Mouse (Mus musculus) lung, embryonic 14.5 days (tissue): ENCODE data around the gene Cd27. TPM values are rescaled to one million over a fixed set of nuclear protein-coding genes. Genes with fewer than 3 reads are reported as not detected.
A peak's percentile ranks its signal among the peaks of the same experiment; 100 is the strongest.
"Not testable (repeated sequence)": the region's sequence is repeated elsewhere in the genome, so short reads cannot be mapped to it uniquely, and the experiment has no call there.

ENCODE experiments used
- ATAC-seq: fragments of 200-750 bp; cut with Nextera tagmentation; 2 replicates; pipeline ENCODE4 v1.8.0; 2017; ENCODE audit warnings: mild to moderate bottlenecking, moderate TSS enrichment, moderate library complexity; ENCODE audit not compliant: insufficient read depth
- DNase-seq: peaks from one replicate; pipeline ENCODE4 v3.0.0-alpha.2; 2015
- H3K27ac ChIP-seq: fragments of 300-500 bp; sonication (generic); 2 replicates; pipeline ENCODE4 v1.5.1; 2014; ENCODE audit warnings: low read depth, mild to moderate bottlenecking, moderate library complexity
- H3K27me3 ChIP-seq: fragments of 300-500 bp; sonication (generic); 2 replicates; pipeline ENCODE4 v1.6.1; 2014; ENCODE audit warnings: low read length, control low read depth; ENCODE audit not compliant: insufficient read depth
- H3K36me3 ChIP-seq: fragments of 300-500 bp; sonication (generic); 2 replicates; pipeline ENCODE4 v1.6.1; 2014; ENCODE audit warnings: control low read depth; ENCODE audit not compliant: insufficient read depth
- H3K4me1 ChIP-seq: fragments of 300-500 bp; sonication (generic); 2 replicates; pipeline ENCODE4 v1.6.1; 2014; ENCODE audit warnings: antibody characterized with exemption, control low read depth; ENCODE audit not compliant: insufficient read depth
- H3K4me2 ChIP-seq: fragments of 300-500 bp; sonication (generic); 2 replicates; pipeline ENCODE4 v1.6.1; 2014; ENCODE audit warnings: mild to moderate bottlenecking
- H3K4me3 ChIP-seq: fragments of 300-500 bp; sonication (generic); 2 replicates; pipeline ENCODE4 v1.5.1; 2014; ENCODE audit warnings: low read depth, low read length
- H3K9ac ChIP-seq: fragments of 300-500 bp; sonication (generic); 2 replicates; pipeline ENCODE4 v1.6.1; 2014
- H3K9me3 ChIP-seq: fragments of 300-500 bp; sonication (generic); 2 replicates; pipeline ENCODE4 v1.6.1; 2016; ENCODE audit warnings: low read depth, low read length, control low read depth
- CTCF ChIP-seq: IDR thresholded peaks from 2 replicates; pipeline ENCODE4 v1.5.1; 2016; ENCODE audit warnings: antibody characterized with exemption, low read depth
- WGBS: fragments of 180-500 bp; shearing (Covaris S2); extraction: QIAGEN DNeasy Blood & Tissue Kit; methylation state at CpG from one replicate; pipeline ENCODE4 v1.1.7; 2014; 5-methylcytosine and 5-hydroxymethylcytosine counted together
- polyA plus RNA-seq: library from polyadenylated mRNA; unstranded; fragments of >200 nt; fragmentation: Nextera tagmentation; extraction: Ambion mirVana; gene quantifications from 2 replicates; pipeline ENCODE4 v1.2.1, GENCODE M21; 2014

Gene Cd27
- polyA plus RNA-seq, 1 experiment from 2014 or later: 2.0 TPM

DNA sequence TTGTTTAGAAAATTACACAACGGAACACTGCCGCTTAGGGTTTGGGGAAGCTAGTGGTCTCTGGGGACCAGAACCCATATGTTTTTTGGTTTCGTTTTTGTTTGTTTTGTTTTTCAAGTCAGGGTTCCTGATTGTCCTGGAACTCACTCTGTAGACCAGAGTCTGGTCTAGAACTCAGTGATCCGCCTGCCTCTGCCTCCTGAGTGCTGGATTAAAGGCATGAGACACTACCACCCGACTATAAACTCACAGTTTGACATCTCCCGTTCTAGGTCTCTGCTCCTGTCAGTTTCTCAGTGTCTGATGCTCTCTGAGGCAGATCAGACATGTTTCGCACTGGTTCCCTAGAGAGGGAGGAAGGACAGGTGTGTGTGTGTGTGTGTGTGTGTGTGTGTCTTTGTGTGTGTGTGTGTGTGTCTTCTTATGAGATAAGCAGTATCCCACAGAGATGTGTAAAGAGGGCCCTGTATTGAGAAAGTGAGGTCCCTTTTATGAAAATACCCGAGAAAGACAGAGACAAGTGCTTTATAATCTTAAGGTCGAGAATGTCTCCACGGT, 35.5 kb upstream of the Cd27 start:
- no peak for DNase-seq
- no peak for ATAC-seq
- H3K27me3 ChIP-seq: no peaks in the 10 kb centered on the region
- no peak overlapping the region for H3K27ac ChIP-seq
- no peak overlapping the region for H3K9ac ChIP-seq
- H3K9me3 ChIP-seq: no peaks in the 10 kb centered on the region
- TF ChIP-seq CTCF: no peak
- H3K4me3 ChIP-seq: no peak overlapping the region
- 0 out of 2 replicates have a peak, but pooled peaks cover 2% of the 10 kb centered on the region for H3K4me1 ChIP-seq
- H3K36me3 ChIP-seq: no peaks in the 10 kb centered on the region
- 66% methylated on average over 10 of the region's 10 CpGs for WGBS
- H3K4me2 ChIP-seq: no peak overlapping the region

DNA sequence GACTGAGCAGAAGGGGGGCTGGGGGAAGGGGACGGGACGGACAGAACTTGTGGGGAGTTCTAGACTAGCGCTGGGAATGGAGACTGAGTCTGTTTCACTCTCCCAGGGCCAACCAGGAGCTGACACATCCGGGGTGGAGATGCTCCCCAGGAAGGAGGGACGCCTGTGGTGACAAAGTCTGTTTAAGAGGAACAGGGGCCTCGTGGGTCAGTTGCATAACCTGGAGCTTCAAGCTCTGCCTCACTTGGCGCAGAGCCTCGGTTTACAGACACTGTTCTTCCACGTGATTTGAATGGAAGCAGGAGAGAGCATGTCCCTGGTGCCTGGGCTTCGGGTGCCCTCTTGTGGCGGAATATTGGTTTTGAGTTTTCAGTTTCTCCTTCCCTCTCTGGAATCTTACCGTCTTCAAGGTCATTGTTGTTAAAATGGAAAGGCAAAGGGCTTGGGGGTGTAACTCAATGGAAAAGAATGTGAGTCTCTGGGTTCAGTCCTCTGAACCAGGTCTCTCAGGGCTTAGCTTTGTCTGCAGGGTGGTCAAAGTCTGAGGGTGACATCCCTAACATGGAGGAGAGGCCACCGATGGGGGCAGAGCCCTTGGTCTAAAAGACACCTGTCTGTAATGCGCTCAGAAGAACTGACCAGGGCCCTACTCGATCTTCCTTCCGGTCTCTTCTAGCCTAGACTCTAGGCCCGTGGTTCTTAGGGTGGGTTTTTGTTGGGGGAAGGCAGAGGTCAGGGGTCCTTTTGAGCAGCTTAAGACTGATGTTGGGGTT, 34.8 kb upstream of the Cd27 start:
- DNase-seq (peak; percentile 97), ATAC-seq (peak; percentile 92)
- Histone ChIP-seq H3K36me3 (no peaks in the 10 kb centered on the region), H3K27ac (no peak overlapping the region), H3K9ac (no peak overlapping the region), H3K27me3 (no peaks in the 10 kb centered on the region), H3K4me3 (no peak overlapping the region), H3K4me2 (peak overlapping the region; percentile 51), H3K4me1 (0 out of 2 replicates have a peak, but pooled peaks cover 2% of the 10 kb centered on the region), H3K9me3 (no peaks in the 10 kb centered on the region)
- TF ChIP-seq CTCF: peak; percentile 93
- WGBS: 15% methylated on average over 17 of the region's 17 CpGs

DNA sequence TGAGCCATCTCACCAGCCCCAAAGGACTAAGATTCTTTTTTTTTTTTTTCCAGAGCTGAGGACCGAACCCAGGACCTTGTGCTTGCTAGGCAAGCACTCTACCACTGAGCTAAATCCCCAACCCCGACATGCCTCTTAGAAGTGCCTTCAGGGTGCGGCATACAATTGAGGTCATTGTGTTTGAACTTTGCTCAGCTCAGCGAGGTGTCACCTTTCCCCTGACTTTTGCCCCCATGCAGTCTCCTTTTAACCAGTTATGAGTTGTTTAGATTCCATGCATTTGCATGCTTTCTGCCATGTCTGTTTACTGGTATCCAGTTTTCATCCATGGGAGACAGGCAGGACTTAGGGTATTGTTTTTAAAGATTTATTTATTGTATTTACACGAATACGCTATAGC, 32.0 kb upstream of the Cd27 start:
- no peak for ATAC-seq
- no peak for TF ChIP-seq CTCF
- no peaks in the 10 kb centered on the region for H3K9me3 ChIP-seq
- 0 out of 2 replicates have a peak, but pooled peaks cover 2% of the 10 kb centered on the region for H3K4me1 ChIP-seq
- no peaks in the 10 kb centered on the region for H3K27me3 ChIP-seq
- no peak for DNase-seq
- H3K4me2 ChIP-seq: no peak overlapping the region
- no peak overlapping the region for H3K9ac ChIP-seq
- no peak overlapping the region for H3K4me3 ChIP-seq
- WGBS: 46% methylated on average over 6 of the region's 6 CpGs
- H3K27ac ChIP-seq: no peak overlapping the region
- H3K36me3 ChIP-seq: no peaks in the 10 kb centered on the region

DNA sequence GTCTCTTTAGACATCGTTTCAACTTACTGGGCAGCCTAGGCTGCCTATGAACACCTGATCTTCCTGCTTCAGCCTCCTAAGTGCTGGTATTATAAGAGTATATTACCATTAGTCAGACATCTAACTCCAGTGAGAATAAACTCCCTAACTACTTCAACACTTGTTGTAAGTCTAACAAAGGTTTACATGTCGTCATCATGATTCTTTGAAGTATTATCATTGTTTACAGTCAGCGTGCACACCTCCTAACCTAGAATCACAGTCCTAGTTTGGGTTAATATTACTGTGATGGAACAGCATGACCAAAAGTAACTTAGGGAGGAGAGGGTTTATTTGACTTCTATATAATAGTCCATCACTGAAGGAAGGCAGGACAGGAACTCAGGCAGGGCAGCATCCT, 30.7 kb upstream of the Cd27 start:
- DNase-seq (no peak), ATAC-seq (no peak)
- Histone ChIP-seq H3K4me3 (no peak overlapping the region), H3K27ac (no peak overlapping the region), H3K4me2 (no peak overlapping the region), H3K4me1 (0 out of 2 replicates have a peak, but pooled peaks cover 2% of the 10 kb centered on the region), H3K9me3 (no peaks in the 10 kb centered on the region), H3K36me3 (no peaks in the 10 kb centered on the region), H3K27me3 (no peaks in the 10 kb centered on the region), H3K9ac (no peak overlapping the region)
- 64% methylated on average over 3 of the region's 3 CpGs for WGBS
- no peak for TF ChIP-seq CTCF

DNA sequence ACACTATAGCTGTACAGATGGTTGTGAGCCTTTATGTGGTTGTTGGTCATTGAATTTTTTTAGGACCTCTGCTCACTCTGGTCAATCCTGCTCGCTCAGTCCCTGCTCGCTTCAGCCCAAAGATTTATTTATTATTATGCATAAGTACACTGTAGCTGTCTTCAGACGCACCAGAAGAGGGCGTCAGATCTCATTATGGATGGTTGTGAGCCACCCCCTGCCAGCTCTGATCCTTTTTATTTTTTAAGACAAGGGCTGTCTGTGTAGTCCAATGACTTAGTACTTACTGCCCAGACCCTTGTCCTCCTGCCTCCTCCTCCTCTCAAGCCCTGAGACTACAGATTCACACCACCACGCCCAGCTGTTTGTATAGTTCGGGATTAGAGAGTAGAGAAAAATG, 29.8 kb upstream of the Cd27 start:
- not testable (repeated sequence) for ATAC-seq, H3K9ac ChIP-seq, H3K36me3 ChIP-seq, H3K9me3 ChIP-seq, H3K4me3 ChIP-seq, H3K27ac ChIP-seq, H3K27me3 ChIP-seq, H3K4me2 ChIP-seq, H3K4me1 ChIP-seq, DNase-seq
- 56% methylated on average over 6 of the region's 6 CpGs for WGBS

DNA sequence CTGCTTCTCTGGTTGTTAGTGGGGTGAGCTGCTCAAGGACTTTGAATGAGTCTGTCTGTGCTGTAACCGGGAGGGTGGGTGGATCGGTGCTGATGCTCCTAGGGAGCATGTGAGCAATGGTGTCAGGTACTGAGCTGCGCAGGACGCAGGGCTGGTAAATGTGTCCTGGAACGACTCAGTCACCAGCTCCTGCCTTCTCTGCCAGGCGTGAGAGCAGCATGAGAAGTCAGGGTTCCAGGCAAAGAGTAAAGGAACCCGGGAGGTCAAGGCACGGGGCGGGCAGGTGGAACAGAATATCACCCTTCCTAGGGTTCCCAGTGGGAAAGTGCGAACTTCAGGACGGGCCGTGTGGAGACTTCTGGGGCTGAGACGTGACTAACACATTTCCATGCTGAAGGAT, 29.3 kb upstream of the Cd27 start:
- H3K9ac ChIP-seq: no peak overlapping the region
- no peaks in the 10 kb centered on the region for H3K9me3 ChIP-seq
- no peaks in the 10 kb centered on the region for H3K27me3 ChIP-seq
- 57% methylated on average over 13 of the region's 13 CpGs for WGBS
- H3K36me3 ChIP-seq: no peaks in the 10 kb centered on the region
- no peak overlapping the region for H3K27ac ChIP-seq
- ATAC-seq: no peak
- no peaks in the 10 kb centered on the region for H3K4me1 ChIP-seq
- no peak for TF ChIP-seq CTCF
- H3K4me2 ChIP-seq: no peak overlapping the region
- H3K4me3 ChIP-seq: no peak overlapping the region
- no peak for DNase-seq

DNA sequence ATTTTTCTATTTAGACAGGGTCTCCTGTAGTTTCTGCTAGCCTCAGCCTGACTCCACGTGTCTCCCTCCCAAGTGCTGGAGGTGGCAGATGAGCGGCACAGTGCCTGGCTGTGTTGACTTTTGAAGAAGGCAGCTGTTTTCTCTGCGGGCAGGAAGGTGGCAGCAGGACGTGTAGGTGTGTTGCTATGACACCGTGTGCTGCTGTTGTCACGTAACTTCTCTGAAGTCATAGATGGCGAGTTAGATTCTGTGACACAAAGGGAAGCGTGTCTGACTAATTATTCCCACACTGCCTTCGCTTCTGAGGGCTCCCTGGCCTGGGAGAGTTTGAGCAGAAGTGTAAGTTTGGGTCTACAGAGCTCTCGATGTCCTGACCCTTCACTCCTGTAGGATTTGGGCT, 28.4 kb upstream of the Cd27 start:
- Histone ChIP-seq H3K4me1 (no peaks in the 10 kb centered on the region), H3K9me3 (no peaks in the 10 kb centered on the region), H3K4me3 (no peak overlapping the region), H3K36me3 (no peaks in the 10 kb centered on the region), H3K27me3 (no peaks in the 10 kb centered on the region), H3K27ac (no peak overlapping the region), H3K9ac (no peak overlapping the region), H3K4me2 (no peak overlapping the region)
- ATAC-seq: no peak
- 37% methylated on average over 10 of the region's 10 CpGs for WGBS
- no peak for DNase-seq
- no peak for TF ChIP-seq CTCF
